Comparison of ENCODE assay signal across 8 mouse cellular contexts in genomic region chr11:107124327-107124731, GRCm38 (mm10). TPM values are rescaled to one million over a fixed set of nuclear protein-coding genes. Genes with fewer than 3 reads are reported as not detected.
DNase-seq lines count a peak whose midpoint lies in the region; ATAC-seq and TF ChIP-seq lines count a peak whose summit lies in the region.

No protein-coding gene starts in this region.

- no peak for TF ChIP-seq CTCF in layer of hippocampus, adult 2 months (conservative IDR thresholded peaks at IDR 0.05)
- TF ChIP-seq CTCF in heart, postnatal 0 days (IDR thresholded peaks at IDR 0.05; ENCODE audit: low read depth) = no peak

- H3K36me3 ChIP-seq in heart, postnatal 0 days (replicated peaks; ENCODE audit: control insufficient read depth, insufficient read depth, low read length) = no peaks in the 10 kb centered on the region

- peaks cover 27% of the 10 kb centered on the region for H3K4me1 ChIP-seq in heart, postnatal 0 days (ENCODE audit: control insufficient read depth, insufficient read depth)

- DNase-seq in layer of hippocampus, adult 2 months (ENCODE audit: low spot score in 2 of 2) = no peak
- no peak for DNase-seq in layer of hippocampus, adult 8-10 months (ENCODE audit: low spot score in 2 of 2)
- DNase-seq in Muller cell, postnatal 12 days (ENCODE audit: inconsistent ontology term) = peak; percentile 65
- peak; percentile 10 for DNase-seq in heart, postnatal 0 days (ENCODE audit: low spot score)
- DNase-seq in kidney, postnatal 14 days = peak; percentile 86
- DNase-seq in spleen, postnatal 36 days (ENCODE audit: low spot score in 2 of 2) = peak; percentile 75 to 80

- peak overlapping the region; percentile 25; the same call in 1 of the 2 replicates for H3K27ac ChIP-seq in layer of hippocampus, adult 2 months
- H3K27ac ChIP-seq in heart, postnatal 0 days (ENCODE audit: low read depth) = no peak overlapping the region

- H3K4me3 ChIP-seq in layer of hippocampus, adult 2 months = no peak overlapping the region
- no peak overlapping the region for H3K4me3 ChIP-seq in heart, postnatal 0 days (ENCODE audit: low read depth, low read length)

- 13% methylated on average over 7 of the region's 7 CpGs for WGBS in heart, postnatal 0 days

- H3K9me3 ChIP-seq in heart, postnatal 0 days (replicated peaks; ENCODE audit: control insufficient read depth, low read length) = no peaks in the 10 kb centered on the region

- no peak overlapping the region for H3K9ac ChIP-seq in heart, postnatal 0 days (replicated peaks; ENCODE audit: low read depth, low read length)

- peak overlapping the region; percentile 20; the same call in 1 of the 2 replicates for H3K4me2 ChIP-seq in heart, postnatal 0 days (ENCODE audit: low read depth, low read length)

- no peaks in the 10 kb centered on the region for H3K27me3 ChIP-seq in heart, postnatal 0 days (ENCODE audit: control insufficient read depth, insufficient read depth, low read length)

- ATAC-seq in common myeloid progenitor, adult 5-6 weeks (replicated peaks; ENCODE audit: low read depth, poor library complexity, severe bottlenecking) = peak; percentile 99
- ATAC-seq in heart, postnatal 0 days (ENCODE audit: insufficient read depth, low read depth) = 0 out of 2 replicates have a peak, but pooled peaks have one; percentile 14
- ATAC-seq in megakaryocyte, adult 5-6 weeks (ENCODE audit: poor library complexity, severe bottlenecking) = peak; percentile 100

- TF ChIP-seq EP300 in heart, postnatal 0 days (IDR thresholded peaks at IDR 0.05; ENCODE audit: low read depth) = no peak

RNA-seq across cellular contexts. Expression of gene Bptf, which starts 7.6 kb away (rescaled TPM):
- total RNA-seq in layer of hippocampus, adult 2 months (2021) = 10 to 100 TPM; 69.3 to 76.2 TPM
- 10 to 100 TPM; 65.3 to 83.4 (median 77.4) TPM for total RNA-seq in layer of hippocampus, adult 8-10 months (2022)
- total RNA-seq in common myeloid progenitor, adult 5-6 weeks (2017) = 58.5 and 82.2 TPM in 2 replicates
- 13.7 and 25.8 TPM in 2 replicates for total RNA-seq in heart, postnatal 0 days (2014; rRNA removed; ENCODE audit: low replicate concordance)
- 11.7 and 11.8 TPM in 2 replicates for polyA plus RNA-seq in heart, postnatal 0 days (2015; fragmentation: Nextera tagmentation; extraction: Ambion mirVana)
- total RNA-seq in megakaryocyte, adult 5-6 weeks (2015) = 45.6 and 50.8 TPM in 2 replicates
- 35.9 and 43.4 TPM in 2 replicates for total RNA-seq in megakaryocyte, adult 5-6 weeks (2017)

Comparison
In these comparisons a context has a peak if more than half of its experiments do, and no peak if none do; other contexts are left out.
1. DNase-seq: peak in Muller cell, postnatal 12 days (single experiment), heart, postnatal 0 days (single experiment), kidney, postnatal 14 days (single experiment) and spleen, postnatal 36 days (2 of 2); none in layer of hippocampus, adult 2 months (0 of 2) and layer of hippocampus, adult 8-10 months (0 of 2).
2. ATAC-seq: peak in every context shown above with its lines; median percentile 100 in megakaryocyte, adult 5-6 weeks; 99 in common myeloid progenitor, adult 5-6 weeks; 14 in heart, postnatal 0 days.